Mouse (Mus musculus): ENCODE data around the gene Btbd7. TPM values are rescaled to one million over a fixed set of nuclear protein-coding genes. Genes with fewer than 3 reads are reported as not detected.

Gene Btbd7
- polyA plus RNA-seq, 1 experiment from 2014 or later: 20.6 TPM

GRCm38 (mm10) chr12:102757055-102757688 lies 121.1 kb downstream of the Btbd7 start:
- Histone ChIP-seq H3K9ac (ENCODE audit: low read depth, low read length) (peak overlapping the region; percentile 85), H3K4me1 (replicated peaks; ENCODE audit: control insufficient read depth, insufficient read depth, low read length) (peaks cover 6% of the 10 kb centered on the region), H3K4me2 (replicated peaks; ENCODE audit: low read depth, low read length) (peak overlapping the region; percentile 85), H3K27ac (ENCODE audit: low read depth, low read length) (peak overlapping the region; percentile 74), H3K4me3 (ENCODE audit: low read depth, low read length) (peak overlapping the region; percentile 61), H3K36me3 (ENCODE audit: control insufficient read depth, insufficient read depth, low read length) (no peaks in the 10 kb centered on the region), H3K9me3 (ENCODE audit: control insufficient read depth, low read length) (no peaks in the 10 kb centered on the region), H3K27me3 (ENCODE audit: control insufficient read depth, insufficient read depth, low read length) (no peaks in the 10 kb centered on the region)
- 2% methylated on average over 46 of the region's 46 CpGs for WGBS
- ATAC-seq (ENCODE audit: low FRiP score) (peak; percentile 87), DNase-seq (ENCODE audit: low spot score) (no peak)

GRCm38 (mm10) chr12:102756304-102756703 lies 122.0 kb downstream of the Btbd7 start:
- Histone ChIP-seq H3K27me3 (ENCODE audit: control insufficient read depth, insufficient read depth, low read length) (no peaks in the 10 kb centered on the region), H3K27ac (ENCODE audit: low read depth, low read length) (no peak overlapping the region), H3K4me1 (replicated peaks; ENCODE audit: control insufficient read depth, insufficient read depth, low read length) (peaks cover 6% of the 10 kb centered on the region), H3K36me3 (ENCODE audit: control insufficient read depth, insufficient read depth, low read length) (no peaks in the 10 kb centered on the region), H3K9ac (ENCODE audit: low read depth, low read length) (no peak overlapping the region), H3K4me2 (replicated peaks; ENCODE audit: low read depth, low read length) (peak overlapping the region; percentile 85; the same call in 1 of the 2 replicates), H3K9me3 (ENCODE audit: control insufficient read depth, low read length) (no peaks in the 10 kb centered on the region), H3K4me3 (ENCODE audit: low read depth, low read length) (peak overlapping the region; percentile 61)
- 90% methylated on average over 7 of the region's 7 CpGs for WGBS
- DNase-seq (ENCODE audit: low spot score): peak; percentile 41
- no peak for ATAC-seq (ENCODE audit: low FRiP score)

GRCm38 (mm10) chr12:102748256-102748655 lies 130.0 kb downstream of the Btbd7 start:
- H3K27me3 ChIP-seq (ENCODE audit: control insufficient read depth, insufficient read depth, low read length): no peaks in the 10 kb centered on the region
- no peak overlapping the region for H3K4me2 ChIP-seq (replicated peaks; ENCODE audit: low read depth, low read length)
- ATAC-seq (ENCODE audit: low FRiP score) (no peak), DNase-seq (ENCODE audit: low spot score) (no peak)
- H3K9ac ChIP-seq (ENCODE audit: low read depth, low read length): no peak overlapping the region
- H3K27ac ChIP-seq (ENCODE audit: low read depth, low read length): no peak overlapping the region
- H3K4me1 ChIP-seq (replicated peaks; ENCODE audit: control insufficient read depth, insufficient read depth, low read length): 0 out of 2 replicates have a peak, but pooled peaks cover 2% of the 10 kb centered on the region
- H3K36me3 ChIP-seq (ENCODE audit: control insufficient read depth, insufficient read depth, low read length): no peaks in the 10 kb centered on the region
- 86% methylated on average over 3 of the region's 3 CpGs for WGBS
- no peaks in the 10 kb centered on the region for H3K9me3 ChIP-seq (ENCODE audit: control insufficient read depth, low read length)
- H3K4me3 ChIP-seq (ENCODE audit: low read depth, low read length): no peak overlapping the region

GRCm38 (mm10) chr12:102744839-102745238 lies 133.4 kb downstream of the Btbd7 start:
- Histone ChIP-seq H3K36me3 (ENCODE audit: control insufficient read depth, insufficient read depth, low read length) (no peaks in the 10 kb centered on the region), H3K9ac (ENCODE audit: low read depth, low read length) (no peak overlapping the region), H3K27me3 (ENCODE audit: control insufficient read depth, insufficient read depth, low read length) (no peaks in the 10 kb centered on the region), H3K9me3 (ENCODE audit: control insufficient read depth, low read length) (no peaks in the 10 kb centered on the region), H3K27ac (ENCODE audit: low read depth, low read length) (no peak overlapping the region), H3K4me2 (replicated peaks; ENCODE audit: low read depth, low read length) (peak overlapping the region; percentile 80; the same call in 1 of the 2 replicates), H3K4me3 (ENCODE audit: low read depth, low read length) (0 out of 2 replicates have a peak overlapping the region, but pooled peaks have one; percentile 1), H3K4me1 (replicated peaks; ENCODE audit: control insufficient read depth, insufficient read depth, low read length) (peaks cover 6% of the 10 kb centered on the region; the same call in 1 of the 2 replicates)
- WGBS: 71% methylated on average over 6 of the region's 6 CpGs
- ATAC-seq (ENCODE audit: low FRiP score) (no peak), DNase-seq (ENCODE audit: low spot score) (no peak)

- H3K27me3 ChIP-seq (ENCODE audit: control insufficient read depth, insufficient read depth, low read length): no peaks in the 10 kb centered on the region
- no peaks in the 10 kb centered on the region for H3K9me3 ChIP-seq (ENCODE audit: control insufficient read depth, low read length)
- no peaks in the 10 kb centered on the region for H3K36me3 ChIP-seq (ENCODE audit: control insufficient read depth, insufficient read depth, low read length)
- H3K4me1 ChIP-seq (replicated peaks; ENCODE audit: control insufficient read depth, insufficient read depth, low read length): peaks cover 6% of the 10 kb centered on the region; the same call in 1 of the 2 replicates
- peak within 1 kb of the TSS; percentile 84 for H3K9ac ChIP-seq (ENCODE audit: low read depth, low read length)
- peak within 1 kb of the TSS; percentile 89 for H3K27ac ChIP-seq (ENCODE audit: low read depth, low read length)
- peak within 1 kb of the TSS; percentile 86 for H3K4me3 ChIP-seq (ENCODE audit: low read depth, low read length)
- WGBS: under 1% methylated on average over 56 of the region's 63 CpGs
- DNase-seq (ENCODE audit: low spot score): peak; percentile 92
- peak; percentile 97 for ATAC-seq (ENCODE audit: low FRiP score)
- peak within 1 kb of the TSS; percentile 80 for H3K4me2 ChIP-seq (replicated peaks; ENCODE audit: low read depth, low read length)
Measured at GRCm38 (mm10) chr12:102743589-102744574, 134.4 kb downstream of the Btbd7 start, which contains the start of the genes Moap1 and Tmem251. Gene Moap1, minus strand, starts transcription at chr12:102743661. Gene Tmem251, plus strand, starts transcription at chr12:102743762.

GRCm38 (mm10) chr12:102743036-102743588 lies 135.2 kb downstream of the Btbd7 start:
- Histone ChIP-seq H3K27ac (ENCODE audit: low read depth, low read length) (peak overlapping the region; percentile 89), H3K27me3 (ENCODE audit: control insufficient read depth, insufficient read depth, low read length) (no peaks in the 10 kb centered on the region), H3K9me3 (ENCODE audit: control insufficient read depth, low read length) (no peaks in the 10 kb centered on the region), H3K36me3 (ENCODE audit: control insufficient read depth, insufficient read depth, low read length) (no peaks in the 10 kb centered on the region), H3K4me2 (replicated peaks; ENCODE audit: low read depth, low read length) (peak overlapping the region; percentile 80), H3K4me1 (replicated peaks; ENCODE audit: control insufficient read depth, insufficient read depth, low read length) (peaks cover 6% of the 10 kb centered on the region; the same call in 1 of the 2 replicates), H3K4me3 (ENCODE audit: low read depth, low read length) (peak overlapping the region; percentile 86), H3K9ac (ENCODE audit: low read depth, low read length) (peak overlapping the region; percentile 84)
- peak; percentile 49; the same call in 1 of the 2 replicates for ATAC-seq (ENCODE audit: low FRiP score)
- WGBS: under 1% methylated on average over 32 of the region's 33 CpGs
- DNase-seq (ENCODE audit: low spot score): no peak

- H3K4me2 ChIP-seq (replicated peaks; ENCODE audit: low read depth, low read length): no peak overlapping the region
- WGBS: 92% methylated on average over 7 of the region's 7 CpGs
- H3K9ac ChIP-seq (ENCODE audit: low read depth, low read length): no peak overlapping the region
- H3K27ac ChIP-seq (ENCODE audit: low read depth, low read length): no peak overlapping the region
- ATAC-seq (ENCODE audit: low FRiP score) (no peak), DNase-seq (ENCODE audit: low spot score) (no peak)
- no peak overlapping the region for H3K4me3 ChIP-seq (ENCODE audit: low read depth, low read length)
- peaks cover 6% of the 10 kb centered on the region; the same call in 1 of the 2 replicates for H3K4me1 ChIP-seq (replicated peaks; ENCODE audit: control insufficient read depth, insufficient read depth, low read length)
- no peaks in the 10 kb centered on the region for H3K9me3 ChIP-seq (ENCODE audit: control insufficient read depth, low read length)
- no peaks in the 10 kb centered on the region for H3K36me3 ChIP-seq (ENCODE audit: control insufficient read depth, insufficient read depth, low read length)
- no peaks in the 10 kb centered on the region for H3K27me3 ChIP-seq (ENCODE audit: control insufficient read depth, insufficient read depth, low read length)
Measured at GRCm38 (mm10) chr12:102742056-102742455, 136.2 kb downstream of the Btbd7 start.

GRCm38 (mm10) chr12:102740285-102740684 lies 138.0 kb downstream of the Btbd7 start:
- Histone ChIP-seq H3K27me3 (ENCODE audit: control insufficient read depth, insufficient read depth, low read length) (no peaks in the 10 kb centered on the region), H3K9me3 (ENCODE audit: control insufficient read depth, low read length) (no peaks in the 10 kb centered on the region), H3K36me3 (ENCODE audit: control insufficient read depth, insufficient read depth, low read length) (no peaks in the 10 kb centered on the region), H3K4me1 (replicated peaks; ENCODE audit: control insufficient read depth, insufficient read depth, low read length) (peaks cover 6% of the 10 kb centered on the region; the same call in 1 of the 2 replicates), H3K4me3 (ENCODE audit: low read depth, low read length) (no peak overlapping the region), H3K27ac (ENCODE audit: low read depth, low read length) (no peak overlapping the region), H3K4me2 (replicated peaks; ENCODE audit: low read depth, low read length) (no peak overlapping the region), H3K9ac (ENCODE audit: low read depth, low read length) (no peak overlapping the region)
- no peak for ATAC-seq (ENCODE audit: low FRiP score)
- DNase-seq (ENCODE audit: low spot score): no peak
- 71% methylated on average over 3 of the region's 3 CpGs for WGBS

Measured in hindbrain, embryonic 11.5 days (tissue).